Mouse (Mus musculus) MEL (cell line): ENCODE results near the gene Ube2cbp. TPM values are rescaled to one million over a fixed set of nuclear protein-coding genes. Genes with fewer than 3 reads are reported as not detected.

Source experiments
- DNase-seq: peaks from one replicate; pipeline ENCODE4 v3.0.0; 2011; ENCODE audit warnings: low read depth, low spot score
- H3K27ac ChIP-seq: 2 replicates; pipeline ENCODE4 v1.5.1; 2012; ENCODE audit warnings: low read depth, mild to moderate bottlenecking, control low read depth, low read length, moderate library complexity; ENCODE audit not compliant: control insufficient read depth
- H3K27me3 ChIP-seq, 2 experiments: fragments of 150-350 bp in 1 of 2; sonication (generic) in 1 of 2; 2 replicates each; pipeline ENCODE4 v1.6.1; 2012; ENCODE audit warnings: low read length in 2 of 2, mild to moderate bottlenecking in 2 of 2, improper control_type of control experiment in 1 of 2, moderate library complexity in 1 of 2; ENCODE audit not compliant: insufficient read depth in 2 of 2, control insufficient read depth in 1 of 2
- H3K36me3 ChIP-seq, 2 experiments: 2 replicates each; pipeline ENCODE4 v1.6.1; 2012 to 2014; ENCODE audit warnings: low read length in 2 of 2, improper control_type of control experiment in 1 of 2, inconsistent platforms in 1 of 2, mild to moderate bottlenecking in 1 of 2; ENCODE audit not compliant: insufficient read depth in 2 of 2, control insufficient read depth in 1 of 2
- H3K4me1 ChIP-seq, 2 experiments: fragments of 150-350 bp in 1 of 2; sonication (generic) in 1 of 2; 2 replicates each; pipeline ENCODE4 v1.6.1; 2012; ENCODE audit warnings: low read length in 2 of 2, improper control_type of control experiment in 1 of 2, mild to moderate bottlenecking in 1 of 2; ENCODE audit not compliant: insufficient read depth in 2 of 2, control insufficient read depth in 1 of 2
- H3K4me3 ChIP-seq, 2 experiments: fragments of 150-350 bp in 1 of 2; sonication (generic) in 1 of 2; 2 replicates each; pipeline ENCODE4 v1.5.1; 2012; ENCODE audit warnings: low read depth in 2 of 2, low read length in 2 of 2, mild to moderate bottlenecking in 2 of 2, moderate library complexity in 2 of 2, control low read depth in 1 of 2, improper control_type of control experiment in 1 of 2; ENCODE audit not compliant: control insufficient read depth in 1 of 2, insufficient read depth in 1 of 2
- H3K79me2 ChIP-seq: 2 replicates; pipeline ENCODE4 v1.6.1; 2012; ENCODE audit warnings: mild to moderate bottlenecking, low read length, moderate library complexity; ENCODE audit not compliant: control insufficient read depth, poor library complexity, insufficient read depth
- H3K9ac ChIP-seq: 2 replicates; pipeline ENCODE4 v1.6.1; 2012; ENCODE audit warnings: low read depth, mild to moderate bottlenecking, control low read depth, low read length, moderate library complexity; ENCODE audit not compliant: control insufficient read depth, poor library complexity, severe bottlenecking
- H3K9me3 ChIP-seq: fragments of 150-350 bp; sonication (generic); replicated peaks from 2 replicates; pipeline ENCODE4 v1.6.1; 2012; ENCODE audit warnings: mild to moderate bottlenecking, low read length, improper control_type of control experiment, moderate library complexity; ENCODE audit not compliant: insufficient read depth
- BHLHE40 ChIP-seq: IDR thresholded peaks from 2 replicates; pipeline ENCODE4 v1.6.1; 2012; ENCODE audit warnings: low read depth, mild to moderate bottlenecking, inconsistent platforms, low read length, improper control_type of control experiment, borderline replicate concordance
- CHD1 ChIP-seq: IDR thresholded peaks from 2 replicates; pipeline ENCODE4 v1.6.1; 2012; ENCODE audit warnings: low read depth, mild to moderate bottlenecking, inconsistent platforms, low read length, improper control_type of control experiment
- ETS1 ChIP-seq: IDR thresholded peaks from 2 replicates; pipeline ENCODE4 v1.6.1; 2012; ENCODE audit warnings: low read depth, mild to moderate bottlenecking, inconsistent platforms, low read length, improper control_type of control experiment, moderate library complexity
- GABPA ChIP-seq: IDR thresholded peaks from 2 replicates; pipeline ENCODE4 v1.6.1; 2012; ENCODE audit warnings: low read depth, mild to moderate bottlenecking, inconsistent platforms, low read length, improper control_type of control experiment, moderate library complexity
- GATA1 ChIP-seq: IDR thresholded peaks from 2 replicates; pipeline ENCODE4 v1.6.1; 2011; ENCODE audit warnings: low read depth, low read length, improper control_type of control experiment
- HCFC1 ChIP-seq: IDR thresholded peaks from 2 replicates; pipeline ENCODE4 v1.6.1; 2012; ENCODE audit warnings: low read depth, mild to moderate bottlenecking, inconsistent platforms, low read length, improper control_type of control experiment, moderate library complexity
- MAX ChIP-seq: IDR thresholded peaks from 2 replicates; pipeline ENCODE4 v1.6.1; 2011; ENCODE audit warnings: low read length, improper control_type of control experiment
- MEF2A ChIP-seq: IDR thresholded peaks from 2 replicates; pipeline ENCODE4 v1.6.1; 2014; ENCODE audit warnings: low read depth, mild to moderate bottlenecking, inconsistent platforms, low read length, improper control_type of control experiment; ENCODE audit not compliant: poor library complexity, insufficient replicate concordance, severe bottlenecking; ENCODE audit errors: extremely low read depth
- MXI1 ChIP-seq: IDR thresholded peaks from 2 replicates; pipeline ENCODE4 v1.6.1; 2011; ENCODE audit warnings: mild to moderate bottlenecking, low read depth, low read length, improper control_type of control experiment
- MYB ChIP-seq: IDR thresholded peaks from 2 replicates; pipeline ENCODE4 v1.6.1; 2011; ENCODE audit warnings: mild to moderate bottlenecking, low read depth, low read length, improper control_type of control experiment
- NRF1 ChIP-seq: IDR thresholded peaks from 2 replicates; pipeline ENCODE4 v1.6.1; 2014; ENCODE audit warnings: low read depth, mild to moderate bottlenecking, inconsistent platforms, low read length, improper control_type of control experiment, moderate library complexity; ENCODE audit not compliant: poor library complexity, insufficient read depth, severe bottlenecking
- POLR2A ChIP-seq, 2 experiments: IDR thresholded peaks; 2 replicates each; pipeline ENCODE4 v1.6.1; 2011 to 2012; ENCODE audit warnings: low read length in 2 of 2, mild to moderate bottlenecking in 2 of 2, control low read depth in 1 of 2, improper control_type of control experiment in 1 of 2, low read depth in 1 of 2, moderate library complexity in 1 of 2; ENCODE audit not compliant: control insufficient read depth in 1 of 2, insufficient read depth in 1 of 2, poor library complexity in 1 of 2
- POLR2AphosphoS2 ChIP-seq: IDR thresholded peaks from 2 replicates; pipeline ENCODE4 v1.6.1; 2011; ENCODE audit warnings: low read length, improper control_type of control experiment
- POLR2AphosphoS5 ChIP-seq: IDR thresholded peaks from 2 replicates; pipeline ENCODE4 v1.6.1; 2012; ENCODE audit warnings: low read depth, borderline replicate concordance, mild to moderate bottlenecking, inconsistent platforms, low read length, moderate library complexity, mixed read lengths
- RAD21 ChIP-seq: IDR thresholded peaks from 2 replicates; pipeline ENCODE4 v1.6.1; 2011; ENCODE audit warnings: mild to moderate bottlenecking, low read depth, low read length, improper control_type of control experiment
- RCOR1 ChIP-seq: IDR thresholded peaks from 2 replicates; pipeline ENCODE4 v1.6.1; 2012; ENCODE audit warnings: low read depth, mild to moderate bottlenecking, inconsistent platforms, low read length, improper control_type of control experiment
- SIN3A ChIP-seq: IDR thresholded peaks from 2 replicates; pipeline ENCODE4 v1.6.1; 2012; ENCODE audit warnings: low read length, improper control_type of control experiment, inconsistent platforms
- TCF12 ChIP-seq: IDR thresholded peaks from 2 replicates; pipeline ENCODE4 v1.6.1; 2014; ENCODE audit warnings: low read depth, mild to moderate bottlenecking, inconsistent platforms, low read length, improper control_type of control experiment, moderate library complexity
- UBTF ChIP-seq: IDR thresholded peaks from 2 replicates; pipeline ENCODE4 v1.6.1; 2012; ENCODE audit warnings: low read depth, mild to moderate bottlenecking, inconsistent platforms, low read length, improper control_type of control experiment, moderate library complexity, borderline replicate concordance; ENCODE audit not compliant: insufficient read depth
- USF2 ChIP-seq, 2 experiments: IDR thresholded peaks; 2 replicates each; pipeline ENCODE4 v1.6.1; 2011 to 2012; ENCODE audit warnings: improper control_type of control experiment in 2 of 2, low read length in 2 of 2, borderline replicate concordance in 1 of 2, inconsistent platforms in 1 of 2, low read depth in 1 of 2, mild to moderate bottlenecking in 1 of 2; ENCODE audit not compliant: insufficient read depth in 1 of 2
- ZC3H11A ChIP-seq: IDR thresholded peaks from 2 replicates; pipeline ENCODE4 v1.6.1; 2012; ENCODE audit warnings: low read depth, mild to moderate bottlenecking, inconsistent platforms, low read length, improper control_type of control experiment
- ZMIZ1 ChIP-seq: IDR thresholded peaks from 2 replicates; pipeline ENCODE4 v1.6.1; 2012; ENCODE audit warnings: low read depth, mild to moderate bottlenecking, inconsistent platforms, low read length, improper control_type of control experiment, moderate library complexity
- polyA plus RNA-seq, 2 experiments: library from polyadenylated mRNA; stranded (reverse) in 1 of 2; unstranded in 1 of 2; fragments of >175 nt in 1 of 2; fragments of >200 nt in 1 of 2; gene quantifications; 2 replicates each; pipeline versions ENCODE4 v1.2.1 to v1.2.4; 2012; ENCODE audit warnings: low replicate concordance in 2 of 2, low read depth in 1 of 2; ENCODE audit not compliant: insufficient read length in 2 of 2, insufficient read depth in 1 of 2, missing spikeins in 1 of 2
- total RNA-seq: library from RNA; depleted of rRNA; stranded (reverse); fragments of 300-350 nt; gene quantifications from 2 replicates; pipeline ENCODE4 v1.2.3, GENCODE M21; 2012

Gene Ube2cbp
- total and polyA plus RNA-seq, 3 experiments = 6.4 to 7.2 TPM; not detected in 1

DNA sequence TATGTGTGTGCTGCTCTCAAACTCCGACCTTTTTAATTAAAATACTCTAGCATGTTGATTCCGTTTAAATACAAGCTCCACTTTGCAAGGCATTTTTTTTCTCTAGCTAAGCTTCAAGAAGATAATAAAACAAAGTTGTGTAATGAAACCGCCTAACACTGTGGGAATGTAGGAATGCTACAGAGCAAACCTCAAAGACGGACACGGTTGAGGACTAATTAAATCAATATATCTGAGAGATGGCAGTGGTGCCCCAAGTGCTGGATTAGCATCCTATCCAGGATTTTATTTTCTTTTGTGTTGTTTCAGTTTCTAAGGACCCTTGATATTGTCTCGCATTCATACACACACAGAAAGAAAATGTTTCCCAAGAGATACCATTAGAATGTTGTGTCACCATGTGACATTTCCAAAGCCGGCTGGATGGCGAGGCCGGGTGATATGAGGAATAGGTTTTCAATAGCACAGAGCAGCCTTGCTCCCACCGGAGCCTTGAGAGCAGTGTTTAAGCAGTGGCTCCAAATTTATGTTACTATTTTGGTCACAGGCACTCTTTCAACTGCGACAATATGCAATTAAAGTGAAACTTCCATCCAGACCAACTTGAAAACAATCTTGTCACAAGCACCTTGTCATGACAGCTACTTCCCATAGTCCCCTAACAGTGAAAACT is 26.3 kb downstream of the Ube2cbp start:
- no peak for DNase-seq
- H3K27ac ChIP-seq = no peak overlapping the region
- no peaks in the 10 kb centered on the region for H3K79me2 ChIP-seq
- no peaks in the 10 kb centered on the region for H3K36me3 ChIP-seq
- H3K4me1 ChIP-seq = no peaks in the 10 kb centered on the region
- H3K9ac ChIP-seq = no peak overlapping the region
- H3K4me3 ChIP-seq = no peak overlapping the region
- TF ChIP-seq GATA1 (no peak), POLR2AphosphoS2 (no peak)
- no peaks in the 10 kb centered on the region for H3K27me3 ChIP-seq
- no peaks in the 10 kb centered on the region for H3K9me3 ChIP-seq

DNA sequence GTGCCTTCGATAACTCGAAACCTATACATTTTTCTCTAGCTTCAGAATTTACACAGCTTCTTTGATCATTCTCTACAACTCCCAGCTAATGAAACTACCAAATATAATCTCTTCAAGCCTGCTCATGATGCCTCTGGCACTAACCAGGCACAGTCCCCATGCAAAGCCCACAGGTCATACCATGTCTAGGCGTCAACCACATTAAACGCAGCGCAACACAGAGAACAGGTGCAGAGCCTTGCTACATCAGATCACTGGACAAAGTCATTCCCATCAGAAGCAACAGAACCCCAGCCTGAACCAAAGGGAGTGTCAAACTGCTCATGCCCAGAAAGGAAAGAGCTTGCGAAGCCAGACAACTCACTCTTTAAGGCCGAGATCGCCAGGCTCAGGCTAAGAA is 28.1 kb downstream of the Ube2cbp start:
- no peak overlapping the region for H3K27ac ChIP-seq
- DNase-seq = no peak
- no peak for TF ChIP-seq POLR2A (IDR thresholded peaks at IDR 0.05; ENCODE audit: control insufficient read depth in 1 of 2, insufficient read depth in 1 of 2, low read depth in 1 of 2, low read length in 2 of 2, poor library complexity in 1 of 2)
- TF ChIP-seq USF2 (IDR thresholded peaks at IDR 0.05; ENCODE audit: borderline replicate concordance in 1 of 2, insufficient read depth in 1 of 2, low read depth in 1 of 2, low read length in 2 of 2) = no peak
- TF ChIP-seq ZC3H11A = no peak
- TF ChIP-seq SIN3A = no peak
- no peak overlapping the region for H3K4me3 ChIP-seq
- H3K27me3 ChIP-seq = no peaks in the 10 kb centered on the region
- H3K79me2 ChIP-seq = no peaks in the 10 kb centered on the region
- H3K9ac ChIP-seq = no peak overlapping the region
- no peaks in the 10 kb centered on the region for H3K4me1 ChIP-seq
- no peaks in the 10 kb centered on the region for H3K9me3 ChIP-seq
- no peaks in the 10 kb centered on the region for H3K36me3 ChIP-seq

DNA sequence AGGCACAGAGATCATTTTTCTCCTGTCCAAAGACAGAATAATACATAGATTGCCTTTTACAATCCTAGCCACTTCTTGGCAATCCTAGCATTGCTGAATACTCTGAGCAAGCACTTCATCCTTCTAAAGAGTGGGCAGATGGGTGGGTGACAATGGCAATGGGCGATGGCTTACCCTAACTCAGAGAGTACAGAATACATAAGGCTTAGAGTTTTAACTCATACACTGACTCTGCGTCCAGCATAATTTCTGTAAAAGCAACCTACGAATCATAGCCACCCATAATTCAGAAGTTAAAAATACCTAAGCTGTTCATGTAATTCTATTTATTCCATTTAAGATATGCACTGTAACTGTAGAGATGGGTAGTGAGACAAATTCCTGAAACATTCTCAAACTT is 29.2 kb downstream of the Ube2cbp start:
- no peak for TF ChIP-seq TCF12
- no peak for TF ChIP-seq ETS1
- no peak for TF ChIP-seq BHLHE40
- no peak for TF ChIP-seq SIN3A
- no peak for TF ChIP-seq POLR2AphosphoS5
- TF ChIP-seq MAX = no peak
- TF ChIP-seq HCFC1 = no peak
- no peak for TF ChIP-seq ZMIZ1
- no peak for TF ChIP-seq GABPA
- TF ChIP-seq RAD21 = no peak
- no peak for TF ChIP-seq UBTF
- no peak for TF ChIP-seq MYB
- TF ChIP-seq RCOR1 = no peak
- TF ChIP-seq ZC3H11A = no peak
- TF ChIP-seq NRF1 = no peak
- no peak for TF ChIP-seq MEF2A
- no peak for TF ChIP-seq CHD1
- no peak for TF ChIP-seq MXI1
- Histone ChIP-seq H3K9me3 (no peaks in the 10 kb centered on the region), H3K36me3 (no peaks in the 10 kb centered on the region), H3K27ac (no peak overlapping the region), H3K9ac (no peak overlapping the region), H3K27me3 (no peaks in the 10 kb centered on the region), H3K79me2 (no peaks in the 10 kb centered on the region), H3K4me3 (no peak overlapping the region), H3K4me1 (no peaks in the 10 kb centered on the region)
- no peak for DNase-seq
